Mouse (Mus musculus) thymus, adult 2 months (tissue): Measurements from ENCODE around the gene Wfdc10. TPM values are rescaled to one million over a fixed set of nuclear protein-coding genes. Genes with fewer than 3 reads are reported as not detected.
"Not testable (repeated sequence)": the region's sequence is repeated elsewhere in the genome, so short reads cannot be mapped to it uniquely, and the experiment has no call there.

ENCODE experiments used
- DNase-seq: peaks from one replicate; pipeline ENCODE4 v3.0.0; 2021
- H3K27ac ChIP-seq: fragments of 200-500 bp; 2 replicates; pipeline ENCODE4 v1.5.1; 2012; ENCODE audit warnings: low read length, control low read depth; ENCODE audit not compliant: control insufficient read depth, insufficient read depth
- H3K27me3 ChIP-seq: fragments of 200-500 bp; 2 replicates; pipeline ENCODE4 v1.6.1; 2012; ENCODE audit warnings: mild to moderate bottlenecking, low read length, moderate library complexity, mixed read lengths; ENCODE audit not compliant: control insufficient read depth, insufficient read depth
- H3K36me3 ChIP-seq: fragments of 200-500 bp; 2 replicates; pipeline ENCODE4 v1.6.1; 2012; ENCODE audit warnings: mild to moderate bottlenecking, low read length, moderate library complexity; ENCODE audit not compliant: control insufficient read depth, insufficient read depth
- H3K4me1 ChIP-seq: fragments of 200-500 bp; replicated peaks from 2 replicates; pipeline ENCODE4 v1.6.1; 2012; ENCODE audit warnings: low read length; ENCODE audit not compliant: control insufficient read depth, insufficient read depth
- H3K4me3 ChIP-seq: fragments of 200-500 bp; 2 replicates; pipeline ENCODE4 v1.5.1; 2012; ENCODE audit warnings: mild to moderate bottlenecking, low read length, control low read depth, moderate library complexity; ENCODE audit not compliant: control insufficient read depth, insufficient read depth
- CTCF ChIP-seq: fragments of 200-500 bp; IDR thresholded peaks from 2 replicates; pipeline ENCODE4 v1.5.1; 2012; ENCODE audit warnings: mild to moderate bottlenecking, control low read depth, low read length, moderate library complexity, borderline replicate concordance; ENCODE audit not compliant: control insufficient read depth, poor library complexity, insufficient read depth; ENCODE audit errors: extremely low read depth
- POLR2A ChIP-seq: fragments of 200-500 bp; IDR thresholded peaks from 2 replicates; pipeline ENCODE4 v1.6.1; 2012; ENCODE audit warnings: mild to moderate bottlenecking, low read length, control low read depth, moderate library complexity; ENCODE audit not compliant: control insufficient read depth, poor library complexity, insufficient read depth; ENCODE audit errors: extremely low read depth
- WGBS: fragments of 180-500 bp; shearing (Covaris S2); methylation state at CpG from one replicate; pipeline ENCODE4 v1.1.7; 2018; 5-methylcytosine and 5-hydroxymethylcytosine counted together
- polyA plus RNA-seq: library from polyadenylated mRNA; depleted of rRNA; stranded (reverse); fragments of >200 nt; gene quantifications from 2 replicates; pipeline ENCODE4 v1.2.3, GENCODE M21; 2012; rRNA removed

Wfdc10 gene
- polyA plus RNA-seq, result not detected in 2 replicates

DNA sequence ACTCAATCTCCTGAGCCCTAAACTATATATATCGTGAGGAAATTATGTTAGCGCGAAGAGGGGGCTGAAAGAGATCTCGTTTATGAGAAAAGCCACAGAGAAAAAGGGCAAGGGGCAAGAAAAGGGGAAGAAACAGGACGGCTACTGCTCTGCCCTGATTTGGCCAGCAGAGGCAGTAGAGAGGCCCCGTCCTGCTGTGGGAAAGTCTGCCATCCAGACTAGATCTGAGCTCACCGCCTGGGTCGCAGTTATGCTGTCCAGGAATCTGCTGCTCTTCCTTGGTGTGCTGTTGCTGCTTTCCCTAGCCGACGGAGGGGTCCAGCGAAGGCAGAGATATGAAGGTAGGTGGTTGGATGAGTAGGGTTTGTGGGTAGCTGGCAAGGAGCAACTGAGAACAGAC is at the start of gene Wfdc10:
Wfdc10 (plus strand) TSS at position 189 of the 400 bp plus-strand sequence.
- Histone ChIP-seq H3K4me3 (no peak within 1 kb of the TSS), H3K27me3 (no peaks in the 10 kb centered on the region), H3K36me3 (no peaks in the 10 kb centered on the region), H3K4me1 (no peaks in the 10 kb centered on the region), H3K27ac (no peak within 1 kb of the TSS)
- whole genome bisulfite sequencing, result 17% methylated on average over 11 of the region's 11 CpGs
- peak; percentile 58 for DNase-seq
- TF ChIP-seq CTCF (peak; percentile 75; the same call in 1 of the 2 replicates), POLR2A (no peak)

DNA sequence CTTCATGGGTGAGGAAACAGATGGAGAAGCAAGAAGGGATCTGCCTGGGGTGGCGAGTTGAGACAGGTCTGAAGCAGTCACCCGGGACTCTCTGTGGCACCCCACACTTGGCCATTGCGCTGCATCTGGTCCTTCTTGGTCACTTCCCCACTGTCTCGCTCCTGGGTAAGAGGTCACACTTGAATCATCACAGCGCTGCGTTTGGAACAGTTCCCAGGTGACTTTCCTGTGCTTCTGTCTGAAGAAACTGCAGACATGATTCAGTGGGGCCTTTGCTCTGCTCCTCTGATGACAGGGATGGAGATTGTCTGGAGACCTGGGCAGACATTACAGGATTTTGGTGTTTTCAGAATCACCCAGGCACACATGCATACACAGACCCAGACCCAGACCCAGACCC is 47.1 kb upstream of the Wfdc10 start:
- H3K36me3 ChIP-seq, result no peaks in the 10 kb centered on the region
- no peak overlapping the region for H3K27ac ChIP-seq
- no peak for DNase-seq
- no peaks in the 10 kb centered on the region for H3K4me1 ChIP-seq
- H3K27me3 ChIP-seq, result no peaks in the 10 kb centered on the region
- H3K4me3 ChIP-seq, result no peak overlapping the region
- TF ChIP-seq POLR2A, result no peak
- no peak for TF ChIP-seq CTCF
- WGBS, result 72% methylated on average over 6 of the region's 6 CpGs

DNA sequence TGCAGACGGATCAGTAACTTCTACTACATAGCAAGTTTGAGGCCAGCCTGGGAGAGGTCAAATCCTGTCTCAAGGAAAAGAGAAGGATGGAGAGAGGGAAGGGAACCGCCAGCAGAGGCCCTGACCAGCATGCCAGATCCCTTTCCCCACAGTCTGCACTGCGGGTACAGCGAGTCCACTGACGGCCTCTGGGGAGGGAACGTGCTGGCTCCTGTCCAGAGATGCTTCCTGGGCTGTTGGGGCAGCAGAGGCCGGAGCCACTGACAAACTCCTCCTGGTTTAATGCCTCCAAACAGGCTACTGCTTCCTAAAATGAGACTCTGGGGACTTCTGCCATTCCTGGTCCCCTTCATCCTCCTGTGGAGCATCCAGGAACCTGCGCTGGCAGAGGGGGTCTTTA is 42.4 kb upstream of the Wfdc10 start, which contains the start of the genes Wfdc6b and Wfdc8:
Wfdc6b (plus strand) TSS at position 52 of the 400 bp plus-strand sequence.
Wfdc8 (minus strand) TSS at position 156 of the 400 bp plus-strand sequence.
- not testable (repeated sequence) for H3K36me3 ChIP-seq, H3K27me3 ChIP-seq, H3K4me1 ChIP-seq, DNase-seq, H3K27ac ChIP-seq, H3K4me3 ChIP-seq
- 72% methylated on average over 8 of the region's 8 CpGs for WGBS

DNA sequence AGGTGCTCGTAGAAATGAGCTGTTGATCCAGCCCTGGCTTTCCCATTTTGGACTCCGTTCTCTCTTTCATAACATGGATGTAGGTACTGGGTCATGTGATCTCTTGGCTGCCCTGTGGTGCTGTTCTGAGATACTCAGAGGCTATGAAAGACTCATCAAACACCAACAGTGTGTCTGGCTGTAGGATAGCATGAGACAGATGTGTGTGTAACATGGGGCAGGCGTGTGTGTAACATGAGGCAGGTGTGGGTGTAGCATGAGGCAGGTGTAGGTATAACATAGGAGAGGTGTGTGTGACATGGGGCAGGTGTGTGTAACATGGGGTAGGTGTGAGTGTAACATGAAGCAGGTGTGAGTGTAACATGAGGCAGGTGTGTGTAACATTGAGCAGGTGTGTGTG is 40.5 kb upstream of the Wfdc10 start:
- TF ChIP-seq POLR2A (no peak), CTCF (no peak)
- H3K36me3 ChIP-seq, result no peaks in the 10 kb centered on the region
- H3K4me1 ChIP-seq, result no peaks in the 10 kb centered on the region
- no peak for DNase-seq
- no peak overlapping the region for H3K27ac ChIP-seq
- no peaks in the 10 kb centered on the region for H3K27me3 ChIP-seq
- 94% methylated on average over 3 of the region's 3 CpGs for WGBS
- H3K4me3 ChIP-seq, result no peak overlapping the region

DNA sequence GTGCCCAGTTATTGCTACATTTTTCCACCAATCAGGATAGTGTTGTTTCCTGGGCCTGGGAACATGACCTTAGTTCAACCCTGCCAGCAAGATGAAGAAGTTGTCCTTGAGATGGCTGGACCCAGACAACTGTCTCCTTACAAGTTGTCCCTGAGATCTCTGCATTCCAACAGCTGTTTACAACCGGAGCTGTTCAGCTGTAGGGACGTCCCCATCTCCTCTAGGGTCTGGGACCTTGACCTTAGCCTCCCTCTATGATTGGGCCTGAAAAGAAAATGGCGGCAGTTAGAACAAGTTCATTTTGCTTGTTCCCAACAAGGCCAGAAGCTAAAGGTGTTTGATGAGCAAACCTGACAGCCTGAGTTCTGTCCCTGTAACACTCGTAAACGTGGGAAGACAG is 36.8 kb upstream of the Wfdc10 start:
- no peak for TF ChIP-seq CTCF
- no peak for TF ChIP-seq POLR2A
- no peak for DNase-seq
- Histone ChIP-seq H3K4me3 (no peak overlapping the region), H3K36me3 (no peaks in the 10 kb centered on the region), H3K27ac (no peak overlapping the region), H3K4me1 (no peaks in the 10 kb centered on the region), H3K27me3 (no peaks in the 10 kb centered on the region)
- WGBS, result 92% methylated on average over 5 of the region's 5 CpGs

DNA sequence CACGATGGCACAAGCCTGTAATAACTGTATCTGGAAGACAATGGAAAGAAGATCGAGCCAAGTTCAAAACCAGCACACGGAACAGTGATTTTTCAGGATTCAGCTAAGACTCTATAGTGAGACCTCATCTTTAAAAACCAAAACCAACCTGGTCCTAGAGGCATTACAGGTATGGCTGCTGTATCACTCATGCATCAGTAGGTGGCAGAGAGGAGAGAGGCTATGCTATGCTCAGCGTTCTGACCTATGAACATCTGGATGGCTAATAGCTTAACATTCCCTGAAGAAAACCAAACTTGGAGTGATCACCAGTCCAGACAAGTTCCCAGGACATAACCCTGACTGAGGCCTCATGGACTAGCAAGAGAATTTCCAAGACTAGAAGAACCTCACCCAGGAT is 34.1 kb upstream of the Wfdc10 start:
- Histone ChIP-seq H3K4me3 (no peak overlapping the region), H3K27ac (no peak overlapping the region), H3K27me3 (no peaks in the 10 kb centered on the region), H3K4me1 (no peaks in the 10 kb centered on the region), H3K36me3 (no peaks in the 10 kb centered on the region)
- no peak for DNase-seq
- TF ChIP-seq POLR2A, result no peak
- TF ChIP-seq CTCF, result no peak
- WGBS, result 74% methylated on average over 4 of the region's 4 CpGs

DNA sequence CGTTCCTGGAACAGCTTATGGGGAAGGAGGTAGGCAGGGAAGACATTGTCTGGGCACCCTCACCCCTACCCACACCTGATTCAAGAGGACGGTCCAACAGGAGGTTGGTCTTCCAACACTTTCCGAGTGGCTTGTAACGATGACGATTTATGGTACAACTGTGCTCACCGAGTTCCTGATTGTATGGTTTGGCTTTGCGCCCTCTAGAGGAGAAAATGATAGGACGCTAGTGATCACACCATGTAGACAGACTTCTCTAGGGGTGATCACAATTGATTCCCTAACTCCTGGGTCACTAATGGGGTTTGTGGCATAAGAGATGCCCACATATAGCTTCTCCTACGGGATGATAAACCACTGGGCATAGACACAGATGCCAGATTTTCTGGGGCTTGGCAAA is 20.6 kb upstream of the Wfdc10 start:
- no peaks in the 10 kb centered on the region for H3K4me1 ChIP-seq
- no peaks in the 10 kb centered on the region for H3K36me3 ChIP-seq
- H3K27ac ChIP-seq, result no peak overlapping the region
- DNase-seq, result no peak
- H3K27me3 ChIP-seq, result no peaks in the 10 kb centered on the region; the same call in 1 of the 2 replicates
- TF ChIP-seq POLR2A, result no peak
- no peak for TF ChIP-seq CTCF
- 93% methylated on average over 9 of the region's 9 CpGs for WGBS
- no peak overlapping the region for H3K4me3 ChIP-seq
